Mouse (Mus musculus) lung, postnatal 25 days (tissue): ENCODE data around the gene Tpp2.
A peak's percentile ranks its signal among the peaks of the same experiment; 100 is the strongest.
"Not testable (repeated sequence)": the region's sequence is repeated elsewhere in the genome, so short reads cannot be mapped to it uniquely, and the experiment has no call there.

Experiments used
- DNase-seq: peaks from one replicate; pipeline ENCODE4 v3.0.0; 2022; ENCODE audit warnings: low spot score

Tpp2 gene

GRCm38 (mm10) chr1:44019934-44020333 is 86.5 kb downstream of the Tpp2 start, which contains the start of gene Mettl21c:
TSS of gene Mettl21c (minus strand) at chr1:44020034.
- no peak for DNase-seq

GRCm38 (mm10) chr1:44022656-44023055 is 89.2 kb downstream of the Tpp2 start:
- DNase-seq, result no peak

- no peak for DNase-seq
These were observed 94.2 kb downstream of the Tpp2 start for GRCm38 (mm10) chr1:44027651-44028050.

GRCm38 (mm10) chr1:44032213-44032612 is 98.8 kb downstream of the Tpp2 start:
- no peak for DNase-seq

GRCm38 (mm10) chr1:44032948-44033347 is 99.5 kb downstream of the Tpp2 start:
- no peak for DNase-seq

GRCm38 (mm10) chr1:44041797-44042554 is 108.5 kb downstream of the Tpp2 start:
- peak; percentile 41 for DNase-seq

- no peak for DNase-seq
These were observed 109.1 kb downstream of the Tpp2 start for GRCm38 (mm10) chr1:44042555-44042915.

GRCm38 (mm10) chr1:44045689-44046088 is 112.2 kb downstream of the Tpp2 start:
- not testable (repeated sequence) for DNase-seq

- DNase-seq, result no peak
These were observed 113.1 kb downstream of the Tpp2 start for GRCm38 (mm10) chr1:44046556-44046955.
